In the genomic region with DNA sequence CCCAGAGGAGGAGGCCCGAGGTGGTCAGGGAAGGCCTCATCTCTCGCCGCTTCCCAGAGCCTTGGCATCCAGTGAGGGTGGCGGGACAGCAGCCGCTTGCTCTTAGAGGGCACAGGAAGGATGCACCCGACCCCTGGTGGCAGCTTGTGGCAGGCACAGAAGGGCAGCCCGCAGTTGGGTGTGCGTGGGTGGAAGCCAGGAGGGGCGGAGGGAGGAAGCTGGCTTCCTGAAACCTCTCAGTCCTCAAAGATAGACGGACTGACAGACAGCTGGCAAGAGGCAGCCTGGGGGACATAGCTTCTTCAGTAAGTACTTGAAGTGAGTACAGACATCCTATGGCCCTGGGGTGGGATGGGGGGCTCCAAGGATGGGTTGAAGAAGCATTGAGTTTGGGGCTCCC, we compare ENCODE assay signal across 10 mouse cellular contexts. TPM values are rescaled to one million over a fixed set of nuclear protein-coding genes. Genes with fewer than 3 reads are reported as not detected.
DNase-seq lines count a peak whose midpoint lies in the region; ATAC-seq and TF ChIP-seq lines count a peak whose summit lies in the region.
"Had no signal": no experiment of that assay in that cellular context is flagged by ENCODE, and none has a peak within 500 bp of the region (broad histone marks: within the 10 kb centered on the region; RNA-seq: fewer than 3 reads in every experiment).

A gene (plus strand): TSS at position 228 of the 400 bp plus-strand sequence.

- 21% methylated on average over 10 of the region's 10 CpGs for WGBS in heart, embryonic 10.5 days

- ATAC-seq in G1E (ENCODE audit: extremely low read depth, insufficient number of reproducible peaks, low FRiP score, poor library complexity, severe bottlenecking) = peak; percentile 50
- peak; percentile 78 for ATAC-seq in megakaryocyte-erythroid progenitor cell, adult 5-6 weeks (replicated peaks; ENCODE audit: low FRiP score, low TSS enrichment, poor library complexity, severe bottlenecking)

- TF ChIP-seq CTCF in layer of hippocampus, adult 2 months (conservative IDR thresholded peaks at IDR 0.05) = peak; percentile 78
- peak; percentile 85 for TF ChIP-seq CTCF in G1E (IDR thresholded peaks at IDR 0.05; ENCODE audit: low read depth, low read length)

- H3K9me3 ChIP-seq in G1E (replicated peaks) = no peaks in the 10 kb centered on the region
- H3K9me3 ChIP-seq in heart, embryonic 10.5 days = no peaks in the 10 kb centered on the region
- H3K9me3 ChIP-seq: embryonic facial prominence, embryonic 12.5 days; neural tube, embryonic 13.5 days had no signal

- DNase-seq in layer of hippocampus, adult 2 months (ENCODE audit: low spot score in 2 of 2) = no peak
- DNase-seq in layer of hippocampus, adult 9-10 months (ENCODE audit: low spot score) = no peak
- peak; percentile 97 for DNase-seq in G1E (ENCODE audit: low spot score)
- DNase-seq in cerebellum, adult 18-20 months = peak; percentile 72 to 75
- no peak for DNase-seq in heart, embryonic 10.5 days (ENCODE audit: low spot score)
- peak; percentile 86 to 91 for DNase-seq in kidney, postnatal 4 days
- DNase-seq in thymus, adult 18-20 months = peak; percentile 93 to 95

- no peaks in the 10 kb centered on the region; the same call in 1 of the 2 replicates for H3K27me3 ChIP-seq in G1E (ENCODE audit: insufficient read depth, low read length)
- peaks cover 70% of the 10 kb centered on the region for H3K27me3 ChIP-seq in heart, embryonic 10.5 days (ENCODE audit: insufficient read depth, poor library complexity, severe bottlenecking)

- H3K4me1 ChIP-seq in G1E (ENCODE audit: insufficient read depth, low read depth, low read length) = peaks cover 99% of the 10 kb centered on the region
- peaks cover 43% of the 10 kb centered on the region for H3K4me1 ChIP-seq in heart, embryonic 10.5 days
- H3K4me1 ChIP-seq: neural tube, embryonic 13.5 days had no signal

- peaks cover 63% of the 10 kb centered on the region for H3K36me3 ChIP-seq in G1E (replicated peaks)
- no peaks in the 10 kb centered on the region for H3K36me3 ChIP-seq in heart, embryonic 10.5 days
- H3K36me3 ChIP-seq: embryonic facial prominence, embryonic 12.5 days; neural tube, embryonic 13.5 days had no signal

- no peak within 1 kb of the TSS for H3K4me3 ChIP-seq in layer of hippocampus, adult 2 months
- peak within 1 kb of the TSS; percentile 77 for H3K4me3 ChIP-seq in G1E (ENCODE audit: low read depth, low read length)
- no peak within 1 kb of the TSS for H3K4me3 ChIP-seq in heart, embryonic 10.5 days
- H3K4me3 ChIP-seq: embryonic facial prominence, embryonic 12.5 days; neural tube, embryonic 13.5 days had no signal

- H3K27ac ChIP-seq in layer of hippocampus, adult 2 months = no peak within 1 kb of the TSS
- peak within 1 kb of the TSS; percentile 53 for H3K27ac ChIP-seq in heart, embryonic 10.5 days
- H3K27ac ChIP-seq: embryonic facial prominence, embryonic 12.5 days; neural tube, embryonic 13.5 days had no signal

RNA-seq across cellular contexts. Expression of the gene that starts here (rescaled TPM):
- not detected for total RNA-seq in layer of hippocampus, adult 2 months (2021)
- total RNA-seq in G1E (2014; fragmentation: Nextera tagmentation) (132 and 147 TPM in 2 replicates), G1E (2017) (212 and 227 TPM in 2 replicates)
- 341 and 359 TPM in 2 replicates for polyA plus RNA-seq in G1E (2012)
- polyA plus RNA-seq in heart, embryonic 10.5 days (2016; fragmentation: Nextera tagmentation; extraction: Ambion mirVana) = 1.5 and 5.0 TPM in 2 replicates
- total RNA-seq in megakaryocyte-erythroid progenitor cell, adult 5-6 weeks (2014; fragmentation: Nextera tagmentation) = 108 and 110 TPM in 2 replicates
- total RNA-seq in megakaryocyte-erythroid progenitor cell, adult 5-6 weeks (2017) = 68.5 and 93.7 TPM in 2 replicates

Comparison
In these comparisons a context has a peak if more than half of its experiments do, and no peak if none do; other contexts are left out.
1. RNA of the gene that starts here (total RNA-seq): 132 to 227 TPM in G1E and 68.5 to 110 TPM in megakaryocyte-erythroid progenitor cell, adult 5-6 weeks; not detected in layer of hippocampus, adult 2 months; every median in the first group is over 10 times any median in the second.
2. RNA of the gene that starts here (polyA plus RNA-seq): 341 to 359 TPM in G1E; 1.5 to 5.0 TPM in heart, embryonic 10.5 days; every median in the first group is over 10 times any median in the second.
3. DNase-seq: peak in G1E (single experiment), cerebellum, adult 18-20 months (2 of 2), kidney, postnatal 4 days (2 of 2) and thymus, adult 18-20 months (2 of 2); none in layer of hippocampus, adult 2 months (0 of 2), layer of hippocampus, adult 9-10 months (single experiment) and heart, embryonic 10.5 days (single experiment).